Mouse (Mus musculus) ovary, postnatal 36 days (tissue): ENCODE results near the gene Tcte2.
"Not testable (repeated sequence)": the region's sequence is repeated elsewhere in the genome, so short reads cannot be mapped to it uniquely, and the experiment has no call there.

ENCODE experiments used
- DNase-seq: peaks from one replicate; pipeline ENCODE4 v3.0.0; 2022; ENCODE audit warnings: low spot score, mixed read lengths

Gene Tcte2

DNA sequence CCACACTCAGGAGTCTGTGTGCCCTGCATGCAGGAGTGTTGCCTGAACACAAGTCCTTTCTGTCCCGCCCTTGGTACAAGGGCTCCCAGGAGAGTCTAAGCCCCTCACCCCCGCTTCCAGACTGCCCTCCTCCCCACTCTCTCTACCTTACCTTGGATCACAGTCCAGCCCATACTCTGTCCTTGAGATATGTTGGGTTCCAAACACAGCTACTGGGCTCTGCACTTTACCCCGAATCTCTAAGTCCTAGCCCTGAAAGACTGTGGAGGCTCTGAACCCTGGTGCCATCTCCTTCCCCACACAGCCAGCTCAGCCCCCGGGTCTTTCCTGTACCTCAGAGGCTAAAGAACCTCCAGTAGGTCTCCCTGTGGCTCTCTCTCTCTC lies 78.6 kb downstream of the Tcte2 start:
- no peak for DNase-seq

DNA sequence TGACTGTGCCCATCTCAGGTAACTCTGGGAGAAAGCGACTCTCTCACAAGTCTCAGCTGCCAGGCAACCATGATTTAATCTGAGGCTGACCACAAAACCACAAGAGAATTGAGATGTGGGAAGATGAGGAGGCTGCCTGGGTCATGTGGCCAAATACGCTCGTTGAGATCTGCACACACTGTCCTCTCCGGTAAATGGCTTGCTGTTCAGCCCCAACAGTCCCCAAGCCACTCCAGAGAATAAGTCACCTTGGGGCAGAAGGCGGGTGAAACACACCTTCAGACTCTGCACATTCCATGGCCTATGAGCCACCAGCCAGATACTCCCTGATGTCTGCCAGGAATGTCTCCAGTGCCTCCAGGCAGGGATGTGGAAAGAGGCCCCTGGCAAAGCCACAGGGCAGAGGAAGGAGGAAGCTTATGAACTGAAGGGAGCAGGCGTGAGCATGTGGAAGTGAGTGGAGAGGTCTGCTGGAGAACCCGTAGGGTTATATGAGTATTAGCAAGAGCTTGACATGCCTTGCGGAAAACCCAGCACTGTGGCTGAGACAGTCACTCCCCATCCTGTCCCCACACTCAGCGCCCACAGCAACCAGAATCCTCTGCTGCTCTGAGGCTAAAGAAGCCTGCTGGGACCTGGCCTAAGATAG lies 79.1 kb downstream of the Tcte2 start:
- DNase-seq, result no peak

DNA sequence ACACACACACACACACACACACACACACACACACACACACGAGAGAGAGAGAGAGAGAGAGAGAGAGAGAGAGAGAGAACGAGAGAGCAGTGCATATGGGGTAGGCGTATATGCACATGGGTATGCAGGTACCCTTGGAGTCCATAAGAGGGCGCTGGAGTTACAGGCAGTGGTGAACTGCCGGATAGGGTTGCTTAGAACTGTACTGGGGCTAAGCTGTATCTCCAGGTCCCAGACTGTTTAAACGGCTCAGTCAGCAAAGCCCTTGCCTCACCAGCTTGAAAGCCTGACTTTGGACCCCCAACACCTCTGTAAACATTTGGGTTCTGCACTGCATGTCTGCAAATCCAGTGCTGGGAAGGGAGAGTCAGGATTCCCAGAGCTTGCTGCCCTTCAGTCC lies 79.9 kb downstream of the Tcte2 start:
- no peak for DNase-seq

DNA sequence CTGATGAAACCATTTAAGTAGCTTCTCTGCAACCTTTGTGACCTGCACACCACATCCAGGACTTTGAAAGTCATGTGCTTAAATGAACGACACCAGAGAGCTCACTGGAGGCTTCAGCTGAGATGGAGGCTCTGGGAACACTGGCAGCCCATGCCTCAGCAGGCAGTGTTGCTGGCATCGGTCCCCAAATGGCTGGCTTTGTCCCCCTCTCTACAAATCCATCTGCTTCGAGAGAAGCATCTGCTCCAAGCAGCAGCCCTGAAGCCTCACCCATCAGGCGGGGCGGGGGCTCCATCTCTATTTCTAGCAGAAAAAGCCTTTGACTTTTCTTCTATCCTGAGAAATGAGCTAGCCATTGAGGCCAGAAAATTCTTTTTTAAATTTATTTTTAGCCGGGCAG lies 80.5 kb downstream of the Tcte2 start:
- no peak for DNase-seq

DNA sequence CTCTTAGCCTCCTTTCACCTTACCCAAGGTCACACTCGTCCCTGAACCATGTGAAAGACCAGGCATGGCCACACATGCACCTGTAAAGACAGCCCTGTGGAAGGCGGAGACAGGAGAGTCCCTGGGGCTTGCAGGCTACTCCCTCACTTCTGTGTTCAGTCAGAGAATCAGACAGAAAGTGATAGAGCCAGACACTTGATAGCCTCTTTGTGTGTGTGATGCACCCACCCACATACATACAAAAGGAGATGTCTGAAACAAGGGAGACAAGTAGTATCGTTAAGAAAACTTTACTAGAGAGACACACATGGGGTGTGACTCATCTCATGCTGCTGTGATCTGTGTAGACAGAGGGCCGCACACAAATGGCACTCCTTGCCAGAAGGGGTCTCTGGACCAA lies 81.3 kb downstream of the Tcte2 start:
- no peak for DNase-seq

DNA sequence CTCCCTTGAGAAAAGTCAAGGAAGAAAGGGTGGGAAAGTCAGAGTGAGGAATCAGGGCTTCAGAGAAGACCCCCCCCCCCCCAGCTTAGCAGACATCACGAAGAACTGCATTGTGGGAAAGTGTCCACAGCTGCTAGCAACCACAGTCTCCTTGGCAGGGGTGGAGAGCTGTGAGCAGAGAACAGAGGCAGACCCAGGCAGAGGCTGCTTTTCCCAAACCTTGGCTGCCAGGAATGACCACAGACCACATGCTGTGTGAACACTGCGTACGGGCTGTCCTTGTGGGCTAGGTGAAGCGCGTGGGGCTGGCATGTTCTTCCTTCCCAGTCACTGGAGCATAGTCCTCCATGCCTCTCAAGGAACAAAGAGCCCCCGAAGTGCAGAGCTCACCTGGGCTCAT lies 81.9 kb downstream of the Tcte2 start:
- DNase-seq, result no peak

DNA sequence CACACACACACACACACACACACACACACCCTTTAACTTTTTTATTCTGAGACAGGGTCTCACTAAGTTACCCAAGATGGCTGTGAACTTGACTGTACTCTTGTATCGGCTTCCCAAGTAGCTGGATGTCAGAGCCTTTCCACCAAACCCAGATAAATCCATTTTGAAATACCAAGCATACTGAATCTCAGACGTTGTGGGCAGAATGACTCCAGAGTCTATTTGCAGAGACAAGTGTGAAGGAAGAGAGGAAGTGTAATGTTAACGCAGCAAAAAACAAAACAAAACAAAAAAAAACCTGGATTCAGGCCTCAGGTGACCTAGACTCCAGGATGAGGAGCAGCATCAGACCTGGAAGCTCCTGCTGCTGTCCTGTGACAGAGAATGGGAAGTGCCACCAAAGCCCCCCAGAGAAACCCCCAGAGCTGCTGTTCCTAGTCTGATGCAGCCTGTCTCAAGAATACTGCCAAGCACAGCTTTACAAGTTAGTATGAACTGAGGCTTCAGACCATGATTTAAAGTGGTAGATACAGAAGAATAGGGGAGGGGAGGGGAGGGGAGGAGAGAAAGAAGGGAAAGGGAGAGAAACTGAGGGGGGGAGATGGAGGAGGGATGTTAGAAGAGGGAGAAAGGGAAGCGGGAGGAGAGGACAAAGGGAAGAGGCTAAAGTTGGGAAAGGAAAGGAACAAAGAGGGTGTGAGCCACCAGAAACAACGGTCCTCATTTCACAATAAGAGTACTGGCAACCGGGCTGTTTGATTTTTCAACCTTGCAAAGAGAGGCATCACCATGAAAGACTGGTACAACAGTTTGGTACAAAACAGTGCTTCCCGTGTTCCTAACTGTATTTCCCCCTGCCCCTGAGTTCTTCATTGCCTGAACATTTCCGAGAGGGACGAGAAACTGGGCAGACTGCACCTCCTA lies 84.1 kb downstream of the Tcte2 start:
- no peak for DNase-seq

DNA sequence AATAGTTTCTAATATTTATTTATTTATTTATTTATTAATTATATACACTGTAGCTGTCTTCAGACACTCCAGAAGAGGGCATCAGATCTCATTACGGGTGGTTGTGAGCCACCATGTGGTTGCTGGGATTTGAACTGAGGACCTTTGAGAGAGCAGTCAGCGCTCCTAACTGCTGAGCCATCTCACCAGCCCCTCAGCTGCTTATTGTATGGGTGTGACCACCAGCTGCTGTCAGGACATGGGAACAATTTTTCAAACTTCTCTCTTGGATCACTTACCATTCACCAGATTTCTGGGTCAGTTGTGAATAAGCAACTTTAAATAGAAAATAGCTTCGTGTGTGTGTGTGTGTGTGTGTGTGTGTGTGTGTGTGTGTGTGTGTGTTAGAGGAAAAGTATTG lies 85.5 kb downstream of the Tcte2 start:
- DNase-seq, result not testable (repeated sequence)

DNA sequence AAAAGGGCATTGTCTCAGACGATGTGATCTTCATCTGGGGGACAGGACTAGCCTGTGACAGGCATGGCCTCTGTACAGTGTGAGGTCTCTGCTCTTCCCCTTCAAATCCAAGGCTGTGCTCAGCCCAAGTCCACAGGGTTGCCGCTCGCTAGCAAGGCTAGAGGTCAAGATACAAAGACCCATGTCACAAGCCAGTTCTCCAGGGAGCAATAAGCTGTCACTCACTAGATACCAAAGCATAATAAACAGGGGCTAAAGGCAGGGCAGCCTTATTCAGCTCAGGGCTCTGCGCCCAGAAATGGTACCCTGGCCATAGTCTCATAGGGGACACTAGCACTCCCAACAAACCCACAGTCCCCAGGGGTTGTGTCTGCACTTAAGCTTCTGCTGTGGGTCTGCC lies 86.0 kb downstream of the Tcte2 start:
- DNase-seq, result no peak

DNA sequence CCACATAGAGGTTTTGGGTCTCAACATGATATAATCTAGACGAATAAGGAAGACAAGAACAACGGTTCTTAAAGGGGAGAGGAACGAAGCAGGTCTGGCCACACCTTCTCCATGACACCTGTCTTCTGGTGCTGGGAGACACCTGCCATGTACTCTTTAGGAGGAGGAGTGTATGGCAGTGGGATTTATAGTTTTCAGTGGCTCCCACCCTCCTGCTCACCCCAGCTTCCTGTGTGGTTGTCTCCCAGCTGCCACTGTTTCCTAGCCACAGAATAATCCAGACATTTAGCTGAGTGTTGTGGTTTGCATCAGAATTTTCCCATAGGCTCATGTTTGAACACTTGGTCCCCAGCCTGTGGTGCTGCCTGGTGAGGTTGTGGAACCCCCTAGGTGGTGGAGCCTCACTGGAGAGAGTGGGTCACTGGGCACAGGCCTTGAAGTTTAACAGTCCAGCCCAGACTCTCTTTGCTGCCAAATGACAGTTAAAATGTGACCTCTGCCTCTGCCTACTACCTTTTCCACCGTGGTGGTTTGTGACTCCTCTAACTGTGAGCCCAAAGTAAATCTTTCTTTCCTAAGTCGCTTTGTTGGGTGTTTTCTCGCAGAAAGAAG lies 86.8 kb downstream of the Tcte2 start:
- DNase-seq, result no peak

DNA sequence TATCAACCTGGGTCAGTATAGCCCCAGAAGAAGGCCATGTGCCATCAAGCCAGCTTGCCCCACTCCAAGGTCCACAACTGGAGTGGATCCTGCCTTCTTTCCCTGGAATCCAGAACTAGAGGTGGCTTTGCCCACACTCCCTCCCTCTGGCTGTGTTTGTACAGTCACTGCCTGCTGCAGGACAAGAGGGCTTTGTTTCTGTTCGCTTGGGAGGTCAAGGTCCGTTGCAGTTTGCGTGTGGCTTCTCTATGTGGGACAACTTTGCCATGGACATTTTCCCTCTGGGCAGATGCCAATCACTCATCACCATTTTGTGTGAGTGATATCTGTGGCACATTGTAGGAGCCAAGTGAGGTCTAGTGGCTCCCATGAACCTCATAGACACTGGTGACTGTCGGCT lies 89.9 kb downstream of the Tcte2 start:
- no peak for DNase-seq

DNA sequence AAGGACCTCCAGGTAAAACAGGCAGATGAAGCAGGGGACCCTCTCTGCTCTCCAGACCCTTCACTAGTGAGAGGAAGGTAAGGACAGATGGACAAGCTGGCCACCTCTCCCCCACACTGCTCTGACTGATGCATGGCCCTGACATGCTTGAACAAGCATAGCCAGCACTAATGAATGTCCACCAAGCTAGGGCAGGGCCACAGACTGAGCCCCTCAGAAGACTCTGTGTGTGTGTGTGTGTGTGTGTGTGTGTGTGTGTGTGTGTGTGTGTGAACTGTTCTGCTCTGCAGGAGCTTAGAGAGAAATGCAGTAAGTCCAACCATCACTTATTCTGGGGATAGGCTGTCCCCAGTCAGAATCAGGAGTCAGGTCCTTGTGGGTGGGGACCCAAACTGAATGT lies 91.4 kb downstream of the Tcte2 start:
- DNase-seq, result no peak

DNA sequence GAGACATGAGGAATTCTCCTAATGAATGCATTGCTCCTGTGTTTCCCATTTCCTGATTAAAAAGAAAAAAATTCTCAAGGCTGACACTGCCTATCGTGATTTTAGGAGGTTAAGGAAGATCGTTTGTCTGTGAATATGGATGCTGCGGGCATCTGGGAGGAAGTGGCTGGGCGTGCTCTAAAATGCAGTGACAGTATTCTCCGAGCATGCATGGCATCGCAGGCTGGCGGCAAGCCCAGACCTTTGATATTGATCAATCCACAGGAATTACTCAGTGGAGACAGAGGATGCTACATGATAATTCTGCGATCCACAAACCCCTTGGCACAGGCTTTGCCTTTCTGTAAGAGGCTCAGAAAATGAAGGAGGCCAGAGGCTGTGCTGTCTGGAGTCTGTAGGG lies 92.4 kb downstream of the Tcte2 start:
- no peak for DNase-seq

DNA sequence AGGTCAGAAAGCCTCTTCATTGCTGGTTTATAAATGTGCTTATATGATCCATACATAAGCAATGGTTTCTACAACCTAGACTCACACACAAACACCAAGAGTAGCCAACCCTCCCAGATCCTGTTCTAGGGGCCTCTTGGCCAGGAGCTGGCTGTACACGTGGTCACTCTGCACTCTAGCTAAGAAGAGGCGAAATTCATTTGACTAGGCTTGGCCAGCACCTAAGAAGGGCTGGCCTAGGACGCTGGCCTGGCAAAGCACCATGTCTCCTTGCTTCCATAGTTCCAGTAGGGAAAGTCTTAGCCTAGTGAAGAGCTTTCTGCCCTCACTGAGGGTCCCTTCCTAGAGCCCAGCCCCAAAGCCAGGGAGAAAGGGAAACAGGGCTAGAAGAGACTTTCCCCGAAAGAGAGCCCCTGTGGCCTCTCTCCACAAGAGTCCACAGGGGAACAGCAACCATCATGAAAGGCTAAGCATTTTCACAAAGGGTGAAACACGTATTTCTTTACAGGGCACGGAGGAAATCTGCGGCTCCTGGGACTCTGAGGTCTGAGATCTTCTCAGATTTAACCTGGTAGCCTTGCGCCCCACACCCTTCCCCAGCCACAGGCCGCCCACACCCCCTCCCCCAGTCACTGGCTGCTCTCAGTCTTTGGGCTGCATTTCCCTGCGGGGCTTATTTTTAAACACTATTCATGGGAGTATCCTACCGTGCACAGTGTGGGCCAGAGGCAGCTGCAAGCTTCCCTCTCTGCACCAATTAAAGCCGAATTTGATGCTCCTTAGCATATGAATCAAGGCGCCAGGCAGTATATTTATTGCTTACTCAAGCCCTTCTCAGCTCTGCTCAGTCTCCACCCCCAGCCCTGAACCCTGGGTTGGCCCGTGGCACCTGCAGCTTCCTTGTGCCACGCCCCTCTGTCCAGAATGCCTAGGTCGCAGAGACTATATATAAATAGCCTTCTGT lies 93.3 kb downstream of the Tcte2 start:
- DNase-seq, result no peak

DNA sequence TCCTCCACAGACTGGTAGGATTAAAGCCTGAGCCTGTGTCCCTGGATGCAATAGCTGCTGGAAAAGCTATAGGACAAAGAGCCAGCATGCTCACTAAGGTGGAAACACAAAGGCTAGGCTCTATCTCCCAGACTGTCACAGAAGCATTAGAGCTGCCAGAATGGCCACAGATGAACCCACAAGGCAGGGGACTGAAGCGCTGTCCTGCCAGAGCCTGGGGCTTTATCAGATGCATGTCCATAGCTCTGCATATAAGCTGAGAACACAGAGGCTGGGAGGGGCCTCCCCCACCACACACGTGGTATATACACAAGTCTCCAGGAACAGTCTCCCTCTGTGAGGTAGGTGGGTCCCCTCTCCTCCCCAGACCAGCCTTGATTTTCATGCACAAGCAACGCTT lies 94.6 kb downstream of the Tcte2 start:
- DNase-seq, result no peak

DNA sequence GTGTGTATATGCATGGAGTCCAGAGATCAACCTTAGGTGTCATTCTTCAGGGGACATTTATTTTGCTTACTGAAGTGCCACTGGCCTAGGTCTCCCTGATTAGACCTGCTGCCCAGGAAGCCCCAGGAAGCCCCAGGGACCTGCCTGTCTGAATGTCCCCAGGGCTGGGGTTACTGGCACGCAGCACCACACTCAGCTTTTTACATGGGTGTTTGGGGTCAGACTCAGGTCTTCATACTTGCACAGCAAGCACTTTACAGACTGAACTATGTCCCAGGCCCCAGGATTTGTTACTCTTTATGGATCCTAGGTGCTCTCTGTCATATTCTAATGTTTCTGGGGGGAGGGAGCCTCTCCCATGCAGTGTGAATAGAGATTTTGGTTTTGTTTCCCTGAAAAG lies 95.9 kb downstream of the Tcte2 start:
- no peak for DNase-seq

DNA sequence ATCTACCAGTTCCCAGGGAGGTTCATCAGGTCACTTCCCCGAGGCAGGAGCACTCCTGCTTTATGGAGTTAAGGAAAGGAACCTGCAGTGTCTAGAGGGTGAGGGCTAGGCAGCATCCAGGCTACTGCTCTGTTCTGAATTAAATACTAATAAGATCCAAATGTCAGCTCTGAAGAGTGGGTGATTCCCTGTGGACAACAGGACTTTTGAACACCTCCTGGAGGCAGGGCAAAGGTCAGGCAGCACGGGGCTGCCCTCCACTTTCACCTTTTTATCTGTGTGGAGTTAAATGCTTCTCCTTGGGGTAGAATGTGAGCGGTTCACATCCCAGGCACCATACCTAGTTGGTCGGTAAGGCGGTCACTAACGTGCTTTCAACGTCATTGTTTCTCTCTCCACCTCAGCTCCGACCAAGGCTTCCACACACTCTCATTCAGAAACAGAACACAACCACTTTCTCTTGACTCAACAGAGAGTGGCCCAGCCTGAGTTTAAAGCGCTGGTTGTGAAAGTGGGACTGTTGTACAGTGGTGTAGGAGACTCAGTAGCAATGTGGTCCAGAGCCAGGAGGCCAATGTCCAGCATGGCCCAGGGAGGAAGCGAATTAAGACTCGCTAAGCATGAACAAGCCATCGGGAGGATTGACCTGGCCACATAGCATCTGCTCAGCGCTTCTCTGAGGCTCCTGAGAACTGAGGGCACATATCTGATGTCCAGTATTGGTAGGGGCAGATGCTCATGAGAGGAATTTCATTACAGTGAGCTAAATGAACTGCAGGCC lies 98.0 kb downstream of the Tcte2 start:
- DNase-seq, result no peak
